Mouse (Mus musculus) lung, postnatal 14 days (tissue): ENCODE measurements around the gene Clvs2.

Source experiments
- DNase-seq: peaks from one replicate; pipeline ENCODE4 v3.0.0; 2021

Clvs2 gene

GRCm38 (mm10) chr10:33624131-33624879, at the start of gene Clvs2:
Clvs2 (minus strand) TSS chr10:33624769.
- no peak for DNase-seq

- DNase-seq: peak; percentile 32
These were observed 28.6 kb upstream of the Clvs2 start for GRCm38 (mm10) chr10:33653142-33653541.

GRCm38 (mm10) chr10:33623577-33623991, 985 bp downstream of the Clvs2 start:
- no peak for DNase-seq

- no peak for DNase-seq
These were observed 1.9 kb downstream of the Clvs2 start for GRCm38 (mm10) chr10:33622700-33623099.

GRCm38 (mm10) chr10:33616207-33616606, 8.4 kb downstream of the Clvs2 start:
- DNase-seq: no peak

DNA sequence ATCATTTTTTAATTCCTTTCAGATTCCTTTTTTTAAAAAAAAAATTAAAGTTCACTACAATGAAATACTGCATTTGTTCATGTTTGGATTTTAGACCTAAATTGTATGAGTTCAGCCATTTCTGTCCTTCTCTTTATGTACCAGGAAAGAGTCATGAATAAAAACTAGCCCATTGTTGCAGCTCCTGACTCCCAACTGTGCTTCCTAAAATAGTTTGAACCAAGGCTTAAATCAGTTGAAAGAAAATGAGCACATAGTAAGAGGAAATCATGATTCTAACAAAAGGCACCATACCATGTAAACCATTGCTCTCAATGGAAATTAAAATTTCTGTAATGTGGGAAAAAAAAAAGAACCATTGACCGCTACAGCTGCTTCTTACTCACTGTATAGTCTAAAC, 11.4 kb downstream of the Clvs2 start:
- no peak for DNase-seq

DNA sequence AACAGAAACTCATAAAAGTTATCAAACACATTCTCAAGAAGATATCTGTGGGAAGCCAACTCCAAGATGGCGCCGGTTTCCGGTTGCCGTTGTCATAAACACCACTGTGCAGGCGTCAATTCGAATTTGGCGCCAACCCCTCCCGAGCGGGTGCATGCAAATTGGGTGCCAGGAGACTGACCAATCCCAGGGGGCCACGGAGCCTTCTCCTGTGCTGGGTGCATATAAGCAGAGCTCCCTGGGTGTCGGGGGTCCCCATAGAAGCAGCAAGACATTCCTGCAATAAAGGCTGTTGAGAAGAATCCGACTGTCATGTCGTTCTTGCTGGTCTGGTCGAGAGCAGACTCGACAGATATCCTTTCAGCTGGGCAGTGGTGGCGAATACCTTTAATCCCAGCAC, 31.8 kb downstream of the Clvs2 start:
- no peak for DNase-seq

- DNase-seq: no peak
These were observed 35.8 kb downstream of the Clvs2 start for GRCm38 (mm10) chr10:33588800-33589199.

DNA sequence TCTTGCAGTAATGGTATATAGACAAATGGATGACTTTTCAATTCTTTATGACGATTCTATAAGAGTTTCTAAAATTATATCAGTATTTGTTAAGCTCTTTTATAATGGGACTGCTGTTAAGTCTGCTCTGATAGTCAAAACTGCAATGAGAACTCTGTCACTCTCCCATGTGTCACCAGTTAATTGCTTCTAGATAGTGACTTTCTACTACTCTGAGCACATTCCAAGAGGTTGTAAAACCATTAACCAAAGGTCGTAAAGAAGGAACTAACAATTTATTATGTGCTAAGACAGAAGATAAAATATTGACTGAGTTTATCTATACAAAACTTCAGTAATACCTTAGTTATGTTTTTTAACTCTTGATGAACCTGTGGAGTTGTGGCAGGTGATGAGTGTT, 37.5 kb downstream of the Clvs2 start:
- no peak for DNase-seq

DNA sequence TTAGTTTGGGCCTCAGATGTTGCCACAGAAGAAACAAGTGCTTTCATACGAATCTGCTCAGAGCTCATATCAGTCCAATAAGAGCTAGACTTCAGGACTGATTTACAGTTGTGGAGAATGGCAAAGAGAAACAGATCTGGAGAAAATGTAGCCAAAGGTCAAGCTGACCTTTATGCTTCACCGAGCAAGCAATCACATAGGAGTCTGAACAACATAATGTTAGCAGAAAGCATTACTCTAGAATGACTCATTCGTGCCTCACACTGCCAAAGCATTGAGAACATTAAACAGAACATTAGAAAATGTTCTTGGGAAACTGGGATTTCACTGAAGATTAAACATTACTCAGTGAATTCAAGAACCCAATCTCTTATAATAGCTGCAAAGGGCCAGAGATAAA, 66.5 kb downstream of the Clvs2 start:
- no peak for DNase-seq

DNA sequence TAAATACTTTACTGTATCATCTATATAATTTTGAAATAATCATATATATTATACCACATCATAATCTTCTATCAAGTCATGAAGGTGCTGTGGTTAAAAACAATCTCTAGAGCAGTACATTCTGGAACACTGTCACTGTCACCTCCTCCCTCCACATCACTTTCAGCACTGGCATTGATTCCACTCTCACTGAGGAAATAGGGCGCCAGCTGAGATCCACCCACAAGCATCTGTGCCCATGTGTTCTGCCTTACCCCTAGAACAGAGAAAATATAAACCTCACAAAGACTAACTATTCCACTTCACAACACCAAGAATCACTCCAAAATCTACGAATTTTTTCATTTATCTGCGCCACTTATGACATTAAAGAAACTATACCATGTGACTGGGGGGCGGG, 84.2 kb downstream of the Clvs2 start:
- no peak for DNase-seq
